33 mouse cellular contexts compared by ENCODE assay signal in the genomic region with DNA sequence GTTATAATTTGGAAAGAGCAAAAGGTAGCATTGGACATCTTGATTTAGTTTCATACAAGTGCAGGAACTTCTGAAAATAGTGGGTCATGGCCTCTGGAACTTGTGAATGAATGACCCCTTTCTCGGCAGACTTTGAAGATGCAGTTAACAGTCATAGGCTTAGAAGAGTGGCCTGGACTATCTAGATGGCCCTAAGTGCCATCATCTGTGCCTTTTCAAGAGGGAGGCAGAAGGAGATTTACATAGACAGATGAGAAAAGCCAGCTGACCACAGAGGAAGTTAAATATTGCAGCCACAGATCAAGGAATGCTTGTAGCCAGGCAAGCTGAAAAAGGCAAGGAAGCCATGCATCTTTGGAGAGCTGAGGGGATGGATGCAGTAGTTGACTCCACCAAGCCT.
"Had no signal": no experiment of that assay in that cellular context is flagged by ENCODE, and none has a peak within 500 bp of the region (broad histone marks: within the 10 kb centered on the region; RNA-seq: fewer than 3 reads in every experiment).

No protein-coding gene starts in this region.

- ATAC-seq: liver, embryonic 12.5 days; liver, postnatal 0 days; lung, postnatal 0 days; midbrain, embryonic 13.5 days; midbrain, embryonic 15.5 days; midbrain, embryonic 16.5 days had no signal

- H3K27me3 ChIP-seq: limb, embryonic 12.5 days; limb, embryonic 13.5 days; limb, embryonic 15.5 days; liver, embryonic 12.5 days; liver, embryonic 13.5 days; liver, embryonic 15.5 days; lung, embryonic 15.5 days; megakaryocyte, embryonic 14.5 days; midbrain, embryonic 12.5 days; midbrain, embryonic 13.5 days; midbrain, embryonic 15.5 days; neural tube, embryonic 12.5 days had no signal

- H3K9ac ChIP-seq: limb, embryonic 12.5 days; limb, embryonic 13.5 days; limb, embryonic 15.5 days; liver, embryonic 12.5 days; liver, embryonic 13.5 days; liver, embryonic 14.5 days; liver, embryonic 15.5 days; liver, postnatal 0 days; lung, embryonic 14.5 days; lung, embryonic 15.5 days; midbrain, embryonic 12.5 days; midbrain, embryonic 13.5 days; midbrain, embryonic 15.5 days; neural tube, embryonic 12.5 days; neural tube, embryonic 13.5 days had no signal

- H3K36me3 ChIP-seq: limb, embryonic 10.5 days; limb, embryonic 12.5 days; limb, embryonic 15.5 days; liver, embryonic 12.5 days; liver, embryonic 13.5 days; liver, embryonic 15.5 days; lung, embryonic 15.5 days; midbrain, embryonic 10.5 days; midbrain, embryonic 12.5 days; midbrain, embryonic 13.5 days; midbrain, embryonic 15.5 days; neural tube, embryonic 12.5 days; neural tube, embryonic 13.5 days had no signal

- H3K27ac ChIP-seq: limb, embryonic 10.5 days; limb, embryonic 12.5 days; limb, embryonic 13.5 days; limb, embryonic 15.5 days; liver, embryonic 12.5 days; liver, embryonic 13.5 days; liver, embryonic 14.5 days; liver, embryonic 15.5 days; lung, embryonic 15.5 days; macrophage; midbrain, embryonic 10.5 days; midbrain, embryonic 12.5 days; midbrain, embryonic 13.5 days; midbrain, embryonic 15.5 days; neural tube, embryonic 12.5 days; neural tube, embryonic 13.5 days had no signal

- H3K4me2 ChIP-seq: limb, embryonic 12.5 days; limb, embryonic 13.5 days; limb, embryonic 15.5 days; liver, embryonic 11.5 days; liver, embryonic 12.5 days; liver, embryonic 13.5 days; liver, embryonic 15.5 days; lung, embryonic 14.5 days; lung, embryonic 15.5 days; midbrain, embryonic 11.5 days; midbrain, embryonic 12.5 days; midbrain, embryonic 13.5 days; midbrain, embryonic 15.5 days; neural tube, embryonic 12.5 days; neural tube, embryonic 13.5 days had no signal

- H3K4me3 ChIP-seq: limb, embryonic 10.5 days; limb, embryonic 12.5 days; limb, embryonic 13.5 days; limb, embryonic 15.5 days; liver, embryonic 12.5 days; liver, embryonic 13.5 days; liver, embryonic 15.5 days; lung, embryonic 15.5 days; megakaryocyte, embryonic 14.5 days; midbrain, embryonic 10.5 days; midbrain, embryonic 12.5 days; midbrain, embryonic 13.5 days; midbrain, embryonic 15.5 days; myocyte; neural tube, embryonic 12.5 days; neural tube, embryonic 13.5 days had no signal

- H3K4me1 ChIP-seq: limb, embryonic 15.5 days; liver, embryonic 13.5 days; liver, embryonic 15.5 days; lung, embryonic 15.5 days; megakaryocyte, embryonic 14.5 days had no signal

- DNase-seq: left cerebral cortex, postnatal 4 days; liver; liver, embryonic 13.5 days; liver, postnatal 0 days; lung, adult 18-20 months; lung, adult 2 months; lung, embryonic 14.5 days; lung, postnatal 10 days; lung, postnatal 14 days; lung, postnatal 36 days; lung, postnatal 4 days; midbrain, embryonic 14.5 days had no signal

- H3K9me3 ChIP-seq: limb, embryonic 10.5 days; limb, embryonic 12.5 days; limb, embryonic 13.5 days; limb, embryonic 15.5 days; liver, embryonic 12.5 days; liver, embryonic 13.5 days; liver, embryonic 15.5 days; lung, embryonic 15.5 days; midbrain, embryonic 10.5 days; midbrain, embryonic 13.5 days; midbrain, embryonic 15.5 days; neural tube, embryonic 12.5 days; neural tube, embryonic 13.5 days had no signal
